Mouse (Mus musculus) embryonic facial prominence, embryonic 13.5 days (tissue): ENCODE results near the gene Map3k4. TPM values are rescaled to one million over a fixed set of nuclear protein-coding genes. Genes with fewer than 3 reads are reported as not detected.
"Not testable (repeated sequence)": the region's sequence is repeated elsewhere in the genome, so short reads cannot be mapped to it uniquely, and the experiment has no call there.

Experiments used
- ATAC-seq: fragments of 200-750 bp; cut with Nextera tagmentation; 2 replicates; pipeline ENCODE4 v1.8.0; 2017; ENCODE audit warnings: low read depth; ENCODE audit not compliant: insufficient number of reproducible peaks, insufficient read depth, low FRiP score, low TSS enrichment
- H3K27ac ChIP-seq: fragments of 300-500 bp; sonication (generic); 2 replicates; pipeline ENCODE4 v1.5.1; 2015; ENCODE audit warnings: moderate library complexity, mild to moderate bottlenecking, inconsistent platforms
- H3K27me3 ChIP-seq: fragments of 300-500 bp; sonication (generic); 2 replicates; pipeline ENCODE4 v1.6.1; 2015; ENCODE audit warnings: mild to moderate bottlenecking, inconsistent platforms
- H3K36me3 ChIP-seq: fragments of 300-500 bp; sonication (generic); 2 replicates; pipeline ENCODE4 v1.6.1; 2015; ENCODE audit warnings: mild to moderate bottlenecking, inconsistent platforms
- H3K4me1 ChIP-seq: fragments of 300-500 bp; sonication (generic); 2 replicates; pipeline ENCODE4 v1.6.1; 2015; ENCODE audit warnings: inconsistent platforms
- H3K4me2 ChIP-seq: fragments of 300-500 bp; sonication (generic); 2 replicates; pipeline ENCODE4 v1.6.1; 2015; ENCODE audit warnings: moderate library complexity, mild to moderate bottlenecking, inconsistent platforms
- H3K4me3 ChIP-seq: fragments of 300-500 bp; sonication (generic); 2 replicates; pipeline ENCODE4 v1.5.1; 2015; ENCODE audit warnings: mild to moderate bottlenecking, inconsistent platforms
- H3K9ac ChIP-seq: fragments of 300-500 bp; sonication (generic); 2 replicates; pipeline ENCODE4 v1.6.1; 2015; ENCODE audit warnings: mild to moderate bottlenecking, inconsistent platforms
- H3K9me3 ChIP-seq: fragments of 300-500 bp; sonication (generic); 2 replicates; pipeline ENCODE4 v1.6.1; 2016; ENCODE audit warnings: inconsistent platforms
- WGBS: fragments of 180-500 bp; shearing (Covaris S2); methylation state at CpG from one replicate; pipeline ENCODE4 v1.1.7; 2015; ENCODE audit warnings: mixed read lengths; 5-methylcytosine and 5-hydroxymethylcytosine counted together
- polyA plus RNA-seq: library from polyadenylated mRNA; unstranded; fragments of >200 nt; fragmentation: Nextera tagmentation; extraction: Ambion mirVana; gene quantifications from 2 replicates; pipeline ENCODE4 v1.2.1, GENCODE M21; 2015

Gene Map3k4
- polyA plus RNA-seq, 1 experiment from 2014 or later = 50.4 TPM

DNA sequence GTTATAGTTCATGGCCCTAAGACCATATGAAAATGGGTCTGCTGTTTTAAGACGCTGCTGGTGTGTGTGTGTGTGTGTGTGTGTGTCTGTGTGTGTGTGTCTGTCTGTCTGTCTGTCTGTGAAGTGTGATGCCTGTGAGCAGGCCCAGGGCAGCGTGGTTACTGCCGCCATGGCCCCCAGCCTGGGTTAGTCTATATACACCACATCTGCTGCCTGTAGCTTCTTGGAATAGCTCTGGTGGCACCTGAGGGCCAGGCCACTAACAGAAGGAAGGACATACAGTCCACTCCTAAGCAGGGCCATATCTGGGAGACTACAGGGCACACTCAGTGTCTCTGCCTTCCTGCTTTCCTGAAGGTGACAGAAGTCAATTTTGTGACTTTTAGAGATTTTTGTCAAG lies 77.9 kb downstream of the Map3k4 start:
- Histone ChIP-seq H3K9me3 (no peaks in the 10 kb centered on the region), H3K27ac (no peak overlapping the region), H3K36me3 (peaks cover 73% of the 10 kb centered on the region), H3K9ac (no peak overlapping the region), H3K4me1 (no peaks in the 10 kb centered on the region), H3K4me2 (no peak overlapping the region), H3K27me3 (no peaks in the 10 kb centered on the region), H3K4me3 (no peak overlapping the region)
- ATAC-seq = no peak
- 78% methylated on average over 3 of the region's 3 CpGs for WGBS

DNA sequence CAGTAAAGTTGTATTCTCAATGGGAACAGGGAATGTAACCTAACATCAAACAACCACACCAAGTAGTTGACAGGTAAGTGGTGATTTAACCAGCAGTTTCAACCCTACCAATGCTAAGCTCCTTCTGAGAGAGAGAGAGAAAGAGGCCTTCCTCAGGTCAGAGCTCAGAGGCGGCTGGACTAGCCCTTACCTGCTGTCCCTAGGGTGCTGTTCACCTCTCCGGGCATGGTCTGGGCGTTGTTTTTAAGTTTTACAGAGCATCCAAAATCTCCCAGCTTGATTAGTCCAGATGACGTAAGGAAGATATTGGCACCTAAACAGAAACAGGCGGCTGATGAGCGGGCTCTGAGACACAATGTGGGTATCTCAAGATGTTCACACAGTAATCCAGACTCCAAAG lies 85.9 kb downstream of the Map3k4 start:
- H3K4me1 ChIP-seq = no peaks in the 10 kb centered on the region
- no peak overlapping the region for H3K9ac ChIP-seq
- no peak overlapping the region for H3K27ac ChIP-seq
- H3K36me3 ChIP-seq = peaks cover 92% of the 10 kb centered on the region
- H3K9me3 ChIP-seq = no peaks in the 10 kb centered on the region
- 89% methylated on average over 6 of the region's 6 CpGs for WGBS
- H3K4me3 ChIP-seq = no peak overlapping the region
- no peak for ATAC-seq
- H3K27me3 ChIP-seq = no peaks in the 10 kb centered on the region
- H3K4me2 ChIP-seq = no peak overlapping the region

DNA sequence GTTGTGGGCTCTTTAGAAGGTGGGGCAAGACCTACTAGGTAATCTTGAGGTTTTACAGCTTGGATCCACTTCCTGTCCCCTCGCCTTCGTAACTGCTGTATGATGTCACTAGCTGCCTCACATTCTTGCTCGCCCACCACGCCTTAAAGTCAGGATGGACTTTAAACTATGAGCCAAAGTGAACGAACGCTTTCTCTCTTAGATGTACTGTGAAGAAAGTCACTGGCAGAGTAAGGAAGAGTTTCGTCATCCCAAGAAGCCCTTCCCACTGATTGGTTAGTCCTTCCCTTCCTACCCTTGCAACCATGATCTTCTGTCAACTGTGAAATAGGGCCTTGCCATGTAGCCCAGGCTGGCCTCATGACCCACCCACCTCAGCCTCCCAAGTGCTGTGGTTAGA lies 87.5 kb downstream of the Map3k4 start:
- WGBS = 92% methylated on average over 7 of the region's 7 CpGs
- no peak for ATAC-seq

DNA sequence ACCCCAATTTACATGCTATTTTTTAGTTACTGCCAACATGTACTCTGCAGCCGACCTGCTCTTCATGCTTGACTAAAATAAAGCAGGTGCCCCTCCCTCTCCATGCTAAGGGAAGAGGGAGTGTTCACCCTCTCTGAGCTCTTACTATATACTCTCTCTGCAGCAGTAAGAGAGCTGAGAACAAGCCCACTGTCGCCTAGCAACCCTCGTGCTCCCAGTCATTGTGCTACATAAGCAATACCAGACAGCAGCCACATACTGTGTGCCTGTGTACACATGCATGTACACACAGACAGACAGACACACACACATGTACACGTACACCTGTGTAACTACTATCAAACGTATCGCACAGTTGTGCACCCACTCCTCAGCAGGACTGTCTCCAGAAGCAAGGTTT lies 88.4 kb downstream of the Map3k4 start:
- no peak overlapping the region for H3K4me3 ChIP-seq
- H3K4me1 ChIP-seq = peaks cover 12% of the 10 kb centered on the region
- H3K9ac ChIP-seq = no peak overlapping the region
- H3K36me3 ChIP-seq = peaks cover 78% of the 10 kb centered on the region
- no peaks in the 10 kb centered on the region for H3K9me3 ChIP-seq
- no peak overlapping the region for H3K4me2 ChIP-seq
- no peak for ATAC-seq
- no peaks in the 10 kb centered on the region for H3K27me3 ChIP-seq
- no peak overlapping the region for H3K27ac ChIP-seq
- 82% methylated on average over 6 of the region's 6 CpGs for WGBS

More for the DNA sequence above, 87.5 kb downstream of the Map3k4 start:
- Histone ChIP-seq H3K36me3 (peaks cover 87% of the 10 kb centered on the region), H3K4me2 (no peak overlapping the region), H3K9me3 (no peaks in the 10 kb centered on the region), H3K27me3 (no peaks in the 10 kb centered on the region), H3K27ac (no peak overlapping the region), H3K4me1 (peaks cover 8% of the 10 kb centered on the region), H3K4me3 (no peak overlapping the region), H3K9ac (no peak overlapping the region)

DNA sequence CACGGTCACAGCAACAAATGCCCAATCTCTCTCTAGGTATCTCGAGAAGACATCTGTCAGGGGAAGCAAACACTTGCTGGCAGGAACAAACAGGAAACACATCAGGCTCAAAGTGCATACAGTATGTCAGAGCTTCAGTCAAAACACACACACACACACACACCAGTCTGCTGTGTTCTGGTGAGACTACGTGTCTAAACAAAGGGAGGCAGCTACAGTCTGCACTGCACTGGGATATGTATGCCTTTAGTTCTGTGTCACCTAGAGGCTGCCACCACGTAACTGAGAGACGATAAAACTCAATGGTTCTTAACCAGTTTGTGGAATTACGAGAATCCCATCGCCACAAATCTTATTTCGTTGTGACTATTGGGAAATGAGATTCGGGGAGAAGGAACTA lies 88.8 kb downstream of the Map3k4 start:
- Histone ChIP-seq H3K9me3 (no peaks in the 10 kb centered on the region), H3K27me3 (no peaks in the 10 kb centered on the region), H3K9ac (no peak overlapping the region), H3K4me1 (peaks cover 13% of the 10 kb centered on the region), H3K4me2 (no peak overlapping the region), H3K36me3 (peaks cover 74% of the 10 kb centered on the region), H3K4me3 (no peak overlapping the region), H3K27ac (no peak overlapping the region)
- WGBS = 90% methylated on average over 9 of the region's 9 CpGs
- ATAC-seq = no peak

DNA sequence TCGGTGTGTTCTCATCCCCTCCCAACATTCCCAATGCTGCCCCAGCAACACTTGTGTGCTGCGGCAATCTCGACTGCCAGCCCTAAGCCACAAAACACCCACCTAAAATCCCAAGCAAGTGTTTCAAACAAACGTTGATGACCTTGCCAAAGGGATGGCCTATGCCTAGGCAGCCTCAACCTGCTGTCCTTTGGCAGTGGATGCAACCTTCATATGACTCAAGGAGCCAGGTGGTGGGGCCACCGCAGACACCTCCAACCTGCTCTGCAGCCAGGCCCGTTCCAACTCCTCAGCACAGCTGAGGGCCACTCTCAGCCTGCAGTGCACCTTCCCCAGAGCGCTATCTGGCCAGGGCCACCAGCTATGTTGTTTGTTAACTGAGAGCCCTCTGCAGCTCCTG lies 90.1 kb downstream of the Map3k4 start:
- Histone ChIP-seq H3K27ac (no peak overlapping the region), H3K4me1 (peaks cover 13% of the 10 kb centered on the region), H3K9me3 (no peaks in the 10 kb centered on the region), H3K4me3 (no peak overlapping the region), H3K36me3 (peaks cover 68% of the 10 kb centered on the region), H3K4me2 (no peak overlapping the region), H3K27me3 (no peaks in the 10 kb centered on the region), H3K9ac (no peak overlapping the region)
- 93% methylated on average over 7 of the region's 7 CpGs for WGBS
- no peak for ATAC-seq

DNA sequence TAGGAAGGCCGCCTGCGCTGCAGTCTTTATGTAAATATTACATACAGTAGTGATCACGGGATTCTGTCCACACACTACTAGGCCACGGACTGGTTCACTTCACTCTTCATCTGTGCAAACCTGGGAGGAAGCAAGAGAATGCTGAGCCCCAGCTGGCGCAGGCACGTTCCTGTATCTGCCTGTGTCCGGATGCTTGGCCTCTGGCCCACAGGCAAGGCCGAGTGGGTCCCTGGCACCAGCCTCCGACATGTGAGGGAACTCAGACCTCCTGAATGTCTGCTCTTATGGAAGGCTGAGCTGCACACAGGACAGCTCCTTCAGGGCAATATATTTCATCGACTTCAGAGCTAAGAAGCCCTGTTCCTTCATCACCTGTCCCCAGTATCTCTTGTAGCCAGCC lies 90.6 kb downstream of the Map3k4 start:
- WGBS = 87% methylated on average over 10 of the region's 10 CpGs
- H3K4me3 ChIP-seq = no peak overlapping the region
- H3K27ac ChIP-seq = no peak overlapping the region
- no peaks in the 10 kb centered on the region for H3K27me3 ChIP-seq
- no peak overlapping the region for H3K4me2 ChIP-seq
- no peak overlapping the region for H3K9ac ChIP-seq
- peaks cover 13% of the 10 kb centered on the region for H3K4me1 ChIP-seq
- H3K9me3 ChIP-seq = no peaks in the 10 kb centered on the region
- peaks cover 64% of the 10 kb centered on the region for H3K36me3 ChIP-seq
- no peak for ATAC-seq

DNA sequence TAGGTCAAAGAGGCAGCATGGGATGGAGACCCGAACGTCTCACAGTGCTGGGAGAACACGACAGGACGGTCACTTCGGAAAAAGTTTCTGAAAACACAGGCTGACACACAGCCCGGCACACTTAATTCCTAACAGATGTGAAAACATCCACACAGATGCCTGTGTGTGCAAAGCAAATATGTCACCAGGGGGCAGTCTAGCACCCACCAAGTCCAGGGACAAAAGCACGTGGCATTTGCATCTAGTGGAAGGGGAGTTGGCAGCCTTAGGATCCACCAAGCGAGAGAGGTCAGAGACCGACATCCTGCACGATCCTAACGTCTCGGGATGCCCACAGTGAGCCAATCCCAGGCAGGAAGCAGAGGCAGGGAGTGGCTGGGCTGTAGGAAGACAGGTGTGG lies 92.0 kb downstream of the Map3k4 start:
- no peak overlapping the region for H3K4me3 ChIP-seq
- H3K4me2 ChIP-seq = no peak overlapping the region
- 0 out of 2 replicates have a peak, but pooled peaks have one; percentile 39 for ATAC-seq
- no peaks in the 10 kb centered on the region for H3K9me3 ChIP-seq
- H3K27ac ChIP-seq = no peak overlapping the region
- WGBS = 27% methylated on average over 12 of the region's 12 CpGs
- H3K9ac ChIP-seq = no peak overlapping the region
- peaks cover 13% of the 10 kb centered on the region for H3K4me1 ChIP-seq
- H3K36me3 ChIP-seq = peaks cover 56% of the 10 kb centered on the region
- no peaks in the 10 kb centered on the region for H3K27me3 ChIP-seq

DNA sequence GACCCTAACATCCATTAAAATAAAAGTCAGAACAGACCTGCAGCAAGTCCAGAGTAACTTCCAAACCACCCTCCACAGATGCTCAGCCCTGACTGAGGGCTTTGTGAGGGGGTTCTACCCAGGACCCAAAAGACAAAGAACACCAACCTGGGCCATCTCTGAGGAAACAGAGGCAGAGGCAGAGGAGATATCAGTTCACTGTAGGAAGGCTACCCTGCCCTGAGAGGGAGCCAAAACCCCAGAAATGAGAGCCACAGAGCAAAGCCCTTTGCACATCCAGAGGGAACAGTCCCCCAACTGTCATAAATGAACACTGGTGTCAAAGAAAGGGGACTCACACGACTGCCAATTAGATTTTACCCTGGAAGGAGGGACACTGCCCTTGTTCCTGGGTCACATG lies 93.4 kb downstream of the Map3k4 start:
- 50% methylated on average over 1 of the region's 1 CpGs for WGBS
- no peak for ATAC-seq
- H3K4me2 ChIP-seq = no peak overlapping the region
- H3K4me1 ChIP-seq = peaks cover 13% of the 10 kb centered on the region
- H3K27me3 ChIP-seq = no peaks in the 10 kb centered on the region
- no peak overlapping the region for H3K9ac ChIP-seq
- H3K36me3 ChIP-seq = peaks cover 53% of the 10 kb centered on the region
- H3K9me3 ChIP-seq = no peaks in the 10 kb centered on the region
- H3K4me3 ChIP-seq = no peak overlapping the region
- H3K27ac ChIP-seq = no peak overlapping the region

DNA sequence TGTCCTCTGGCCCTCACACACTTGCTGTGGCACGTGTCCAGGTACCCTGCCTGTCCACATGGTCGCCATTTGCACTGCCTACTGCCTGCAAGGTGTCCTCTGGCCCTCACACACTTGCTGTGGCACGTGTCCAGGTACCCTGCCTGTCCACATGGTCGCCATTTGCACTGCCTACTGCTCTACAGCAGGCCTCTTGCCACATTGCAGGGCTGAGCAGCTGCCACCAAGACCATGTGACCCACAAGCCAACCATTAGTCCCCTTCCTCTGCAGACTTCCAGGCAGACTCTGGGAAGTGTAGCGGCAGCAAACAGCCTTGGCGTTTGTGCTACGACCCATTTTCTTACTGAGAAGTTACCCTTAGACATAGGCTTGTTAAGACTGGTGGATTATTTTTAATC lies 94.0 kb downstream of the Map3k4 start:
- Histone ChIP-seq H3K36me3 (peaks cover 52% of the 10 kb centered on the region), H3K4me1 (peaks cover 13% of the 10 kb centered on the region)
- ATAC-seq, H3K27ac ChIP-seq, H3K27me3 ChIP-seq, H3K4me2 ChIP-seq, H3K9me3 ChIP-seq, H3K4me3 ChIP-seq, H3K9ac ChIP-seq: not testable (repeated sequence)
- 79% methylated on average over 7 of the region's 7 CpGs for WGBS

DNA sequence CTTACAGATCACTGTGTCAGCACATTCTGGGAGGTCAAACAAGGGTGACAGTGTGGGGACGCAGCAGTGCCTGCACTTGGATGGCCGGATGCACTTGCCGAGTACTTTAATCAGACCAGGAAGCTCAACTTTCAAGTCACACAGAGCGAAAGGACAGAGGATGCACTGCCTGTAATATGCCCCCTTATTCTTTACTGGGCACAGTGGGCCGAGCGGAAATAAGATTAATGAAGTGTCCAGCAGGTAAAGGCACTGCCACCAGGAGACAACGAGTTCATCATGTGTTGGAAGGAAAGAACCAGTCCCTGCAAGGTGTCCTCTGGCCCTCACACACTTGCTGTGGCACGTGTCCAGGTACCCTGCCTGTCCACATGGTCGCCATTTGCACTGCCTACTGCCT lies 94.5 kb downstream of the Map3k4 start:
- no peak overlapping the region for H3K4me2 ChIP-seq
- no peak overlapping the region for H3K4me3 ChIP-seq
- H3K9ac ChIP-seq = no peak overlapping the region
- H3K27me3 ChIP-seq = no peaks in the 10 kb centered on the region
- 75% methylated on average over 9 of the region's 9 CpGs for WGBS
- peaks cover 15% of the 10 kb centered on the region for H3K4me1 ChIP-seq
- no peak overlapping the region for H3K27ac ChIP-seq
- H3K9me3 ChIP-seq = no peaks in the 10 kb centered on the region
- ATAC-seq = no peak
- H3K36me3 ChIP-seq = peaks cover 52% of the 10 kb centered on the region

DNA sequence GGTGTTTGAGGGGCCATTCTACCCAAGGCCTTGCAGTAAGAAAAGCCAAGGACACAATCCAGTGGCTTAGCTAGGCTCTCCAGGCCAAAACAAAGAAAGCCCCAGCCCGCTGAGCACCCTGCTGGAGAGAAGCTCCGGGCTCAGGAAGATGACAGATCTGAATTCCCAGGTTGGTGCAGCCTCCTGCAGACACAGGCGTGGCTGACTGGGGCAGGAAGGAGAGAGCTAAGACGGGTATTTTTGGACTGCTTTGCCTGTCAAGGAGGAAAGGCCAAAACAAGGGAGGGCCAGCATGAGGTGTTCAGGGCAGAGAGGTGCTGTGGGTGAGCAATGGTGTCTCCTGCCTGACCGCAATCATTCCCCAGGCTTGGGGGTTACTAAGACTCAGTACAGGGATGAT lies 94.9 kb downstream of the Map3k4 start:
- H3K4me1 ChIP-seq = peaks cover 20% of the 10 kb centered on the region
- H3K36me3 ChIP-seq = peaks cover 51% of the 10 kb centered on the region
- no peak overlapping the region for H3K27ac ChIP-seq
- no peak overlapping the region for H3K9ac ChIP-seq
- no peaks in the 10 kb centered on the region for H3K9me3 ChIP-seq
- H3K4me3 ChIP-seq = no peak overlapping the region
- no peak for ATAC-seq
- 45% methylated on average over 5 of the region's 5 CpGs for WGBS
- no peak overlapping the region for H3K4me2 ChIP-seq
- H3K27me3 ChIP-seq = no peaks in the 10 kb centered on the region

DNA sequence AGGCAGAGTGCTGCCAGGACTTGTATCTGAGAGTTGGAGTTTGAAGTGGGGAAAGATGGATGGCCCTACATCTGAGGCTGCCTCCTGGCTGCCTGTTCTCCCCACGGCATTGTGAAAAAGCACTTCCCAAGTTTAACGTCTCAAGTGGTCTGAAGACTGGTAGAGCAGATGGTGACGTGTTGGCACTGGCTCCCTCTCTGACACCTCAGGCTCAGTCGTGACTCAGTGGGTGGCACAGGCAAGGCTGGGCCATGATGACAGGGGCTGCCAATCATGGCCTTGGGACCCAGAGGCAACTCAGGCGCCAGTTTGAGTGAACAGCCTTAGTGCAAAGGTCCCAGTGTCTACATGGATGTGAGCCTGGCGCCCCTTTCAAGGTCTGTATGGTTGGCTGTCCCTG lies 96.7 kb downstream of the Map3k4 start:
- peaks cover 52% of the 10 kb centered on the region for H3K36me3 ChIP-seq
- no peaks in the 10 kb centered on the region for H3K27me3 ChIP-seq
- H3K27ac ChIP-seq = no peak overlapping the region
- peaks cover 23% of the 10 kb centered on the region for H3K4me1 ChIP-seq
- 57% methylated on average over 6 of the region's 6 CpGs for WGBS
- H3K4me3 ChIP-seq = no peak overlapping the region
- no peak overlapping the region for H3K9ac ChIP-seq
- ATAC-seq = no peak
- H3K9me3 ChIP-seq = no peaks in the 10 kb centered on the region
- H3K4me2 ChIP-seq = no peak overlapping the region
